Mouse (Mus musculus): Measurements from ENCODE around the gene Gipr.
A peak's percentile ranks its signal among the peaks of the same experiment; 100 is the strongest.

Gene Gipr

DNA sequence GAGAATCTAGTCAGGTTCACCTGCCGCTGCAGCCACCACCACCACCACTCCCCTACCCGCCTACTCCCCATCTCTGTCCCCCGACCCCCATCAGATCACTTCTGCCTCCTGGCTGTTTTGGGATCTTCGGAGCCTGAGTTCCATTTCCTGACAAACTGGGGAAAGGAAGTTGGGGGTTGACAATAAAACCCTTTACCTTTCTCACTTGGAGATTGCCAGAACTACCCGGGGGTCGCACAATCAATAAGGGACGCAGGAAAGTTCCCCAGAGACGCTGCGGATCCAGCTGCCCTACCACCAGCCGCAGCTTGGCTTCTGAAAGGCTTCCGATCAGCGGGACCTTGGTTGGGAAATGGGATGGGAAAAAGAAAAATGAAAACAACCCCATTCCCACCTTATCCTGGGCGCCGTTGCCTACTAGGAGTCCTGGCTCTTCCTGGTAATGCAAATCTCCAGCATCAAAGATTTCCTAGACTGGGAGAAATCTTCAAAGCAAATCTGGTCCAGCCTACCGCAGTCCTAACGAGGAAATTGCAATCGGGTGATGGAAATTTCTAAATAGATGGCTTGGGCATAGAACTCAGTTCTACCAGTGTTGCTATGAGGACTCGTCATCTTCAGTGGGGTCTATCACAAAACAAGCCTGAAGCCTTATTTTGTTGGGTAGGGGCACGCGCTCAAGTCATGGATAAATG lies 17.6 kb downstream of the Gipr start:
- no peak for DNase-seq

DNA sequence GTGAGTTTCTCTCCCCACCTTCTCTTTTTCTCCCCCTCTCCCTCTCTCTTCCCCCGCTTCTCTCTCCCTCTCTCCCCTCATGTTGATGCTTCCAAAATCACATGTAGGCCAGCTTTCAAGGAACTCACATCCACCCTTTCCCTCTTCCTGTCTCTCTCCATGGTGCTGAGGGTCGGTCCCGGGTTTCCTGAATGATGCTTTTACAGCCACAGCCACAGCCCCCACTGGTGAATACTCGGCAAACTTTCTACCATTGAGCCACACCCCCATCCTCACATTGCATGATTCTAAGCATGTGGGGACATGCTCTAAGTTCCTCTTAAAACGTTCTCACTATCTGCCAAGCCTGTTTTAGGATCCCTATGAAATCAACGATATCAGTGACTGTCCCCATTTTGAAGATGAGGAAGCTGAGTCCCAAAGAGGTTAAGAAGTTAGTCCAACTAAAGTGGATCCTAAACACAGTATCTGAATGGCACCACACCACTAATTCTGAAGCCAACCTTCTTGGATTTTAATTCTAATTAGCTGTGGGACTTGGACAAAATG lies 18.4 kb downstream of the Gipr start:
- DNase-seq = no peak

DNA sequence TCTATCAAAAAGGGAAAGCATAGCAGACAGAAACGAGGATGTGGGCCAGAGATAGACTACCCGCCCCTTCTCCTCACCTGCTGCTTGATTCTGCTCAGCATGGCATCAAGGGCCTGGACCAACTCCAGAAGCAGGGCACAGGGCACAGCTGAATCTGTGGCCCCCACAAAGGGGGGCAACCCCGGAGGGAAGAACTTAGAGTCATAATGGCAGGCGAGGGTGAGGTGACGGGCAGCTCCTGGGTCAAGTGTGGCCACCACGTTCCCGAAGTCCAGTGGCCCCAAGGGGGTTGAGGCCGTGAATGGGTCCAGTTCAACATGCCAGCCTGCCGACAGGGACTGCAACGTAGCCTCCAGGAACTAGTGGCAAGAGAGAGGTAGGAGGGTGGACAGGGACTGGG lies 19.1 kb downstream of the Gipr start:
- DNase-seq = peak; percentile 63

DNA sequence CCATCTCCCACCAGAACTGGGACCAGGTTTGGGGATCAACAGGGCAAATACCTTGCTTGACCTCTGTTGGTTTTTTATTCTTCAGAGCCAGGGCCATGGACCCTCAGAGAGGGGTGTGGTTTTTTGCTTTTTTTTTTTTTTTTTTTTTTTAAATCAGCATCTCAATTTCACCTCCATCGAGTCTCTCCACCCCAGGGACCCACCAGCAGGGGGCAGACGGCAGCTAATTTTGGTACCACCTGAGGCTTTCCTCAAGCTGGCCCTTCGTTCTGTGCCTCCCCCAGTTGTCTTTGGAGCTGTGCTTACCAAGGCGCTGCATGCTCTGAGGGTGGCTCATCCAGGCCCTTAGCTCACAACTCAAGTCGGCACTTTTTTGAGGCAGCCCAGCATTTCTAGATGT lies 28.5 kb downstream of the Gipr start:
- DNase-seq = peak; percentile 33

DNA sequence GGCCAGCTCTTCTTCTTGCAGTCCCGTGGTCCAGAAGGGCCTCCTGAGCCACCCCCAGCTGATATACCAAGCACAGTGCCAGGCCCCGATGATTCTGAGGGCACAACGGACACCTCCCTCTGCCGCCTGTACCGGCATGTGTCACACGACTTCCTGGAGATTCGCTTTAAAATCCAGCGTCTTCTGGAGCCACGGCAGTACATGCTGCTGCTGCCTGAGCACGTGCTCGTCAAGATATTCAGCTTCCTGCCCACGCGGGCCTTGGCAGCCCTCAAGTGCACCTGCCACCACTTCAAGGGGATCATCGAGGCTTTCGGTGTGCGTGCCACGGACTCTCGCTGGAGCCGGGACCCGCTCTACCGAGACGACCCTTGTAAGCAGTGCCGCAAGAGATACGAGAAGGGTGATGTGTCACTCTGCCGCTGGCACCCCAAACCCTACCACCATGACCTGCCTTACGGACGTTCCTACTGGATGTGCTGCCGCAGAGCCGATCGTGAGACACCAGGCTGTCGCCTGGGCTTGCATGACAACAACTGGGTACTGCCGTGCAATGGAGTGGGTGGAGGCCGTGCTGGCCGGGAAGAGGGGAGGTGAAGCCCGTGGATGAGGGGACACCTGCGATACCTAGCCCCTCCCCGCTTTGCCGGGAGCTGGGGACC lies 29.1 kb downstream of the Gipr start:
- DNase-seq = peak; percentile 41

DNA sequence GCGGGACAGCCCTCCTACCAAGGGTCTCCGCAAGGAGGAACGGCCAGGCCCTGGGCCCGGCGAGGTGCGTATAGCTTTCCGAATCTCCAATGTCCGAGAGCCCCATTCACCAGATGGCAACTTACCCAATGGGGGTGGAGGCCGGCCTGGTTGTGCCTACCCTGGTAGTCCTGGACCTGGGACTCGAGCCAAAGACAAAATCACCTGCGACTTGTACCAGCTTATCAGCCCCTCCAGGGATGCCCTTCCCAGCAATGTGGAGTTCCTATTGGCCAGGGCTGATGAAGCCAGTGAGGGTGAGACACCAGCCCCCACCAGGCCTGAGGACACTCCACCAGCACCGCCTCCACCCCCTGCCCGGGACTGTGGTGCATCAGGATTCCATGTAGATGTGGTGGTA lies 29.8 kb downstream of the Gipr start:
- DNase-seq = peak; percentile 61

DNA sequence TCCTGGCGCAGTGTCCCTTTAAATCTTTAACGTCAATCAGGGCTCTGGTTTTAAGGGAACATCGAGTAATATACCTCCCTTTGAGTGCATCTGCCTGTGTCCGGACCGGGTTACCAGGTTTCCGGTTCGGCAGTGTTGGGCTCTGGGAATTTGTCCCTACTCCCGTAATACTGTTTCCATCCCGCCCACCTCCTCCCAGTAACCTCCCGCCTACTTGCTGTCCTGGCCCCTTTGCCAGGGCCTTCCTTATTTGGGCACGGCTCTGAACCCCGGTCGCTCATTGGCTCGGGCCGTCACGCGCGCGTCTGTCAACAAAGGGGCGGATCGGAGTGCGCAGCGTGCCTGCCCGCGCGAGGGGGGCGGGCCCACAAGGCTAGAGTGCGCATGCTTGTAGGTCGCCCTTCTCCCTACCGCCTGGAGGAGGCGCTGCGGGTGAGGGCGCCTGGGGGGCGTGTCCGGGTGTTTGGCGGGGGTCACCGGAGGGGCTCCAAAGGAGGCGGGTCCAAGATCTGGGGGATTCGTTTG lies 34.5 kb downstream of the Gipr start:
- peak; percentile 99 for DNase-seq

DNA sequence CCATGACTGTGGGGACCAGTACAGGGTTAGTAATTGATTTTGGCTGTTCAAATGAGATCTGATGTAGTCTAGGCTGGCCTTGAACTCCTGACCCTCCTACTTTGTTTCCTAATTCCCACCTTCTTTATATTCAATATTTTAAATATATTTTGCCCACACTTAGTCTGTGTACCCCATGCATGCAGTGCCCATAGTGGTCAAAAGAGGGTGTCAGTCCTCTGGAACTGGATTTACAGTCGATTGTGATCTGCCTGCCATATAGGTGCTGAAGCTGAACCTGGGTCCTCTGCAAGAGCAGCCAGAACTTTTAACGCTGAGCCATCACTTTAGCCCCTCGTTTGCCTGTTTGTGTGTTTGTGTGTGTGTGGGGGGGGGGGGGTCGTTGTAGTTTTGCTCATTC lies 35.3 kb downstream of the Gipr start:
- peak; percentile 45 for DNase-seq

DNA sequence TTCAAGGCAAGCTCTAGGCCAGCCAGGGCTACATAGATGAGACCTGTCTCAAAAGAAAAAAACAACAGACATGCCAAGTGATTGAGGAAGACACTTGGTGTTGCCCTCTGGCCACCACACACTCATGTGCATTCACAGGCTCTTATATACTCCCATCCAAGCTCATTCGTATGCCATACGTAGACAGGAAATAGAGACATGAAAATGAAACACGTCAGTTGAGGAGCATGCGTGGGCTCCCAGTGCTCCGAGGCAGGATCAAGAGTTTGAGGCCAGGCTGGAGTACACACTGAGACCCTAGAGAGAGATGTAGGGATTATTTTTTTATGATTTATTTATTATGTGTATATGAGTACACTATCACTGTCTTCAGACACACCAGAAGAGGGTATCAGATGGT lies 36.5 kb downstream of the Gipr start:
- no peak for DNase-seq

DNA sequence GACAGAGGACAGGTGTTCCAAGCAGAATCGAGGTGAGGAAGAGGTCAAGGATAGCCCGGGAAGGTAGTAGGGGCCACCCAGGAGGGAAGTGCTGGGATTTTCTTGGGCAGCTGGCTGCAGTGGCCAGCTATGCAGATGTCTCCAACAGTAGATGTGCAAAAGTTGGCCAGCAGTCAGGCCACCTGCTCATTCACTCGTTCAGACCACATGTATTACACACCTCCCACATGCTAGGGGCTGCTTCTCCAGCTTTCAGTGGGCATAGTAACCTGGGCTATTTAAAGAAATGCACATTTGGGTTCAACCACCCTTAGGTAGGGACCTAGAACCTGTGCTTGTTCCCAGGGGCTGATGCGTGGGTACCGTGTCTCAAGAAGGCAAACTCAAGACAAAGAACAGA lies 38.2 kb downstream of the Gipr start:
- DNase-seq = peak; percentile 25

DNA sequence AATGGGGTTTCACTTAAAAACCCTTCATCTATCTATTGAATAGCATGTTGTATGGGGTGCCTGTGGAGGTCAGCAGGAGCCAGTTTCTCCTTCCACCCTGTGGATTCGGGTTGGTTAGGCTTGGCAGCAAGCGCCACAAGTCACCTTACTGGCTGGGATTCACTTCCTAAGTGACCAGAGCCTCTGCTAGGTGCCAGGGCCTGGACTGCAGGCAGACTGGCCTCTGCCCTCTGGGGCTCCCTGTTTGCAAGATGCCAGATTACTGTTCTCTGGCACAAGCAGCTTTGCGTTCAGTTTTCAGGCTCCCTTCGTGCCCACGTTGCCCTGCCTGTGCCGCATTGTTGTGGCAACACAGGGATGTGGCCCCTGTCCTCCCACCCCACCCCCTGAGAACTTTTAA lies 41.2 kb downstream of the Gipr start:
- DNase-seq = peak; percentile 23

DNA sequence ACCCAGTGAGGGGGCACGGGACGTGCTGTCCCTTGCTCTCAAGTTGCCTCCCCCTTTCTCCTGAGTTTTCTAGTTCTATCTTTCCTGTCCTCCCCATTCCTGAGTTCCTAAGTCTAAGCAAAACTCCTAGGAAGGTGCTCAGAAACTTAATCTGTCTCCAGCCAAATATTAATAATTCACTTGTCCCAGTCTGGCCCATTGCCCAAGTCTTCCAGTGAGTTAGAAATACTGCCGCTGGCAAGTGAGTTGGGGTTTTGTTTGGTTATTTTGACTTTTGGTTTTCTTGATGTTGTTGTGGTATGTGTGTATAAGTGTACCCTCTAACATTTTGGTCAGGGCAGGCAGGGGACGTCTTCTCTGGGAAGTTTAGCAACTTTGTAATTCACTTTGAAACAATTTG lies 44.2 kb downstream of the Gipr start:
- peak; percentile 26 for DNase-seq

DNA sequence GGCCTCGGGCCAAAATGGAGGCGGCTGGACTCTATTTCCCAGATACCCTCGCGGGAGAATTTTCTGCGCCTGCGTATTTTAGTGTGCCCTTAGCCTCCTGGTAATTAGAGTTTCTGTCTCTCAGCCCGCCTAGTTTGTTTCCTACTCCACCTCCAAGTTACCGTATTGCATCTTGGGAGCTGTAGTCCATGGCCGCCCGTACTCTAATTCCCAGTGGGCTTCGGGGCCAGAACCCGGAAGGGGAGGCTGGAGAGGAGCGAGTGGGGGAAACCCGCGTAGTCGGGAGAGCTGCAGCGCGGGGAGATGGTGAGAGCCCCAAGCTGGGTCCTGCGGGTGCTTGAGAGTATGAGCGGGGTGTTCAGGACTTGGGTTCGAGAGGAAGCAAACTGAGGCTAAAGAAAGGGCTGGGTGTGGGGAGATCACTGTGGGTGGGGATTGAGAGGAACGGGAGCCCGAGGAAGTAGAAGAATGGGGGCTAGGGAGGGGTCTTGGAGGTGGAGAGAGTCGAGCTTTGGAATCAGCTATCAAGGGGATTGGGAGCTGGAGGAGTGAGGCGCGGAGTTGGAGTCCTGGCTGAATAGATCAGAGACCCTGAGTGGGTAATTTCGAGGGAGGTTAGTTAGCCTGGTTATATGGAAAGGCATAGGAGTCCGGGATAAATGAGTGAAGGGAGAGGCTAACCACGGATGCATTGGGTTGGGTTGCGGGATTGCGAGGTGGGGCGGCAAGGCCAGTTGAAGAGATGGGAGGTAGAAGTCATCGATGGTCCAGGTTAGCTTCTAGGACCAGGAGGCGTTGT lies 46.1 kb downstream of the Gipr start, which contains the start of gene Fbxo46:
Gene Fbxo46 (plus strand): TSS at position 229 of the 799 bp plus-strand sequence.
- peak; percentile 95 for DNase-seq

DNA sequence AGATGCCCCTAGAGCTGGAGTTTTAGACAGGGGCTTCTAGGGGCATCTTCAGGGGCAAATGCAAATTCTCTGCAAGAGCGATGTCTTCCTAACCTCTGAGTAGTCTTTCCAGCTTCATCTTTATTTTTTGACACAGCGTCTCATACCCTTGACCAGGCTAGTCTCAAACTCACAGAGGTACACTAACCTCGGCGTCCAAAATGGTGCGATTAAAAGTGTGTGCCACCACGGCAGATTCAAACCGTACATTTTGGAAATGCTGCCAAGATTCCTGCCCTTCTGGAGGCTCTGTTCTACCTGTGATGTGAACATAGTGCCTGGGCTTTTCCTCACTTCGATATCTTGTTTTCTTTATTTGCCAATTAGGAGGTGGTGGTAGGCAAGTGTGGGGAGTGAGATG lies 46.8 kb downstream of the Gipr start:
- DNase-seq = peak; percentile 72

DNA sequence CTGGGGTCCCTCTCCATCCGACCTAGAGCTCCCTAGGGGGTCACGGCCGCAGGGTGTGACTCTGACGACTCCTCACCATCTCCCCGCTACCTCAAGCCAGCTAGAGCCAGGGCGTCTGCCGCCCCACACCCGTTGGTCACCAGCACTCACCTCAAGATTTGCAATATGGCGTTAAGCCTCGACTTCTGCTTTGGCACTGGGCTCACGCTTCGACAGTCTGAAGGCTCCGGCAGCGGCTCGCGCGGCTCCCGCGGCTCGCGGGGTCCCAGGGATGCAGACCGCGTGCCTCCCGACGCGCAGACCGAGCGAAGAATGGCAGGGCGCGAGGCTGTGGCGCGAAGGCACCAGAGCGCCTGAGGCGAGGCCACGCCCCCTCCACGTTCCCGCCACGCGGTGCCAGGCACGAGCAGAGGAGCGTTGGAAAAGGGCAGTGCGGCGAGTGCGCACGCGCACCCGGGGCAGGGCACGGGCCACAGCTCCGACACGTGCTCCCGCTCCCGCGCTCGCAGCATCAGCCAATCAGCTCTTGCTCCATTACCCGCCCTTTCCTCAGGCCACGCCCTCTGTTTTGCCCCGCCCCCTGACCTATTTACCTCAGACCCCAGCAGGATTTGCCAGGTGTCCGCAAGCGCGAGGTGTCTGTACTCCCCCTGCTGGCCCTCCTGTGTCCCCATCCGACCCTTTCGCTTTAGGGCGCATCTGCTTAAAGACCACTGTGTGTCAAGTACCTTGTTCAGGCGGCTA lies 47.7 kb downstream of the Gipr start, which contains the start of gene Gm4969:
Gene Gm4969 (minus strand): TSS at position 341 of the 744 bp plus-strand sequence.
- DNase-seq = peak; percentile 86

DNA sequence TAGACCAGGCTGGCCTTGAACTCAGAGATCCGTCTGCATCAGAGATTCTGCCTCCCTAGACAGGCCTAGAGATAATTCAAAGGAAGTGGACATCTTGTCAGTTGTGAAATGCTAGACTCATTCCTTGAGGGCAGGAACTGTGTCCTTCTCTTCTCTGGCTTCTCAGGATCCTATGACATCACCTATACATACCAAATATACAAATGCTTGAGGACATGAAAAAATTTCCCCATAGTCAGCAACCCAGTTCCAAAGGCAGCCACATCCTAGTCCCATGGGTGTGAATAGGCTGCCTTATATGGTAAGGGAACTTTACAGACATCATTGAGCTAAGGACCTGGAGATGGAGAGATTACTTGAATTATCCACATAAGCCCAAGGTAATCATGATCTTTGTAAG lies 56.4 kb downstream of the Gipr start:
- no peak for DNase-seq

DNA sequence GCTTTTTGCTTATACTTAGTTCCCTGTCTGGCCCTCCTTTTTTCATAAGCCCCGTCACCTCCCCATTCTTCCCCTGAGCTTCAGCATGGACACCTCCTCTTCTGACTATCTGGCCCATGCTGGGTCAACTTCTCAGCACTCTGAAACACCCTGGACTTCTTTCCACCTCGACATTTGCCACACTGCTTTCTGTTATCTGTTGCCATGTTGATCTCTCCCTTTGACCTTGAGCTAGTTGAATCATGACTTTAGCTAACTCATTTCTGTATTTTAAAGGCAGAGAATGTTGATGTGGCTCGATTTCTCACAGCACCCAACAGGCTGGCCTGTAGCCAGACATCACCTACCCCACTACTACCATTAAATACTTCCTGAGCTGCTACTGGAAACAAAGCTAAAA lies 58.5 kb downstream of the Gipr start:
- DNase-seq = no peak

All from cerebellum, adult 11-12 months (tissue).